Mouse (Mus musculus): Measurements from ENCODE around the gene Mroh8. TPM values are rescaled to one million over a fixed set of nuclear protein-coding genes. Genes with fewer than 3 reads are reported as not detected.

The Mroh8 gene
- polyA plus RNA-seq (2014; fragmentation: Nextera tagmentation; extraction: Ambion mirVana): 0.13 and 0.37 TPM in 2 replicates

DNA sequence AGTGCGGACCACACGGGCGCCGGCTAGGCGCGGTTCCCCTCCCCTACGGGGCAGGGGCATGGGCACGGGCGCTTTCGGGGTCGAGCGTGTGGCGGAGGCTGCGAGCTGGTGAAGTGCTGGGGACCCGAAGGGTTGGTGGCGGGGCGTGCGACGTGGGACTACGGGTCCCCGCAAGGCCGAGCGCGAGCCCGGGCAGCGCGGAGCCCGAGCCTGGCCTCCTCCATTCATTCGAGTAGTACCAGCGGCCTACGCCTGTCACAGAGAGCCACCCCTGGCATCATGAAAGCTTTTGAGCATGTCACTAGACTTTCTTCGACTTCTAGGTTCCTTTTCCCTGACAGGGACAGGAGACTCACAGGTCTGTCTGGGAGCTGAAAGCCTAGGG lies at the start of gene Mroh8:
TSS of gene Mroh8 (minus strand) at position 134 of the 385 bp plus-strand sequence.
- Histone ChIP-seq H3K27ac (ENCODE audit: low read depth, low read length) (peak within 1 kb of the TSS; percentile 91), H3K36me3 (ENCODE audit: control insufficient read depth, insufficient read depth, low read length) (peaks cover 17% of the 10 kb centered on the region), H3K4me2 (ENCODE audit: low read length) (peak within 1 kb of the TSS; percentile 84), H3K4me1 (ENCODE audit: control insufficient read depth, insufficient read depth, low read length) (peaks cover 16% of the 10 kb centered on the region), H3K27me3 (replicated peaks; ENCODE audit: control insufficient read depth, insufficient read depth, low read length) (no peaks in the 10 kb centered on the region), H3K4me3 (ENCODE audit: low read depth, low read length) (peak within 1 kb of the TSS; percentile 98), H3K9ac (ENCODE audit: low read length) (peak within 1 kb of the TSS; percentile 93), H3K9me3 (replicated peaks; ENCODE audit: control insufficient read depth, low read length) (no peaks in the 10 kb centered on the region)
- WGBS: under 1% methylated on average over 23 of the region's 32 CpGs
- ATAC-seq: peak; percentile 59
- DNase-seq (ENCODE audit: low spot score): no peak

- Histone ChIP-seq H3K27me3 (replicated peaks; ENCODE audit: control insufficient read depth, insufficient read depth, low read length) (no peaks in the 10 kb centered on the region), H3K4me3 (ENCODE audit: low read depth, low read length) (no peak overlapping the region), H3K4me1 (ENCODE audit: control insufficient read depth, insufficient read depth, low read length) (peaks cover 18% of the 10 kb centered on the region), H3K4me2 (ENCODE audit: low read length) (no peak overlapping the region), H3K9me3 (replicated peaks; ENCODE audit: control insufficient read depth, low read length) (no peaks in the 10 kb centered on the region), H3K9ac (ENCODE audit: low read length) (no peak overlapping the region; the same call in 1 of the 2 replicates), H3K27ac (ENCODE audit: low read depth, low read length) (peak overlapping the region; percentile 82), H3K36me3 (ENCODE audit: control insufficient read depth, insufficient read depth, low read length) (peaks cover 41% of the 10 kb centered on the region)
- DNase-seq (ENCODE audit: low spot score) (peak; percentile 81), ATAC-seq (peak; percentile 79)
- WGBS: 3% methylated on average over 11 of the region's 11 CpGs
These were observed 49.2 kb upstream of the Mroh8 start for GRCm38 (mm10) chr2:157328570-157328969.

GRCm38 (mm10) chr2:157328106-157328505 lies 48.8 kb upstream of the Mroh8 start:
- Histone ChIP-seq H3K9ac (ENCODE audit: low read length) (no peak overlapping the region), H3K27ac (ENCODE audit: low read depth, low read length) (peak overlapping the region; percentile 82), H3K27me3 (replicated peaks; ENCODE audit: control insufficient read depth, insufficient read depth, low read length) (no peaks in the 10 kb centered on the region), H3K9me3 (replicated peaks; ENCODE audit: control insufficient read depth, low read length) (no peaks in the 10 kb centered on the region), H3K4me3 (ENCODE audit: low read depth, low read length) (no peak overlapping the region), H3K4me1 (ENCODE audit: control insufficient read depth, insufficient read depth, low read length) (peaks cover 18% of the 10 kb centered on the region), H3K36me3 (ENCODE audit: control insufficient read depth, insufficient read depth, low read length) (peaks cover 46% of the 10 kb centered on the region), H3K4me2 (ENCODE audit: low read length) (no peak overlapping the region)
- WGBS: 10% methylated on average over 5 of the region's 5 CpGs
- no peak for DNase-seq (ENCODE audit: low spot score)
- ATAC-seq: peak; percentile 58

DNA sequence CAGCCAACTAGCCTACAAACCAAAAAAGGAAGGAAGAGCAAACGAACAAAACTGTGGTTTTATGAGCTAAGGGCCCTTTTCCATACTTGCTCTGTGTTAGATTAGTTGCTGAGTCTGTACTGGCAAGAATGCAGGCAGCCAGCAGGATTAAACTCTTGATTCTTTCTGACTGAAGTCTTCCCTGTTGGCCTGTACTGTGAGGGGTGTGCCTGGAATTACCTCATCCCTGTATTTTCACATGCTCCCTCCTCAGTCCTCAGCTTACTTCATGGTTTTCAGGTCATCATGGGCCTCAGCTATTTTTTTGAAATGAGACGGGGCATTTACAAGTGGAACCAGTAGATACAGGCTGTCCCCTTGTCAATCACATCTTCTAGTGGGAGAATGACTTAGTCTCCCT lies 45.9 kb upstream of the Mroh8 start:
- H3K36me3 ChIP-seq (ENCODE audit: control insufficient read depth, insufficient read depth, low read length): peaks cover 71% of the 10 kb centered on the region
- no peak overlapping the region for H3K4me2 ChIP-seq (ENCODE audit: low read length)
- ATAC-seq (no peak), DNase-seq (ENCODE audit: low spot score) (no peak)
- H3K4me1 ChIP-seq (ENCODE audit: control insufficient read depth, insufficient read depth, low read length): peaks cover 24% of the 10 kb centered on the region
- no peak overlapping the region for H3K4me3 ChIP-seq (ENCODE audit: low read depth, low read length)
- no peak overlapping the region for H3K9ac ChIP-seq (ENCODE audit: low read length)
- H3K27ac ChIP-seq (ENCODE audit: low read depth, low read length): no peak overlapping the region
- no peaks in the 10 kb centered on the region for H3K9me3 ChIP-seq (replicated peaks; ENCODE audit: control insufficient read depth, low read length)
- no peaks in the 10 kb centered on the region for H3K27me3 ChIP-seq (replicated peaks; ENCODE audit: control insufficient read depth, insufficient read depth, low read length)
- 59% methylated on average over 2 of the region's 2 CpGs for WGBS

- DNase-seq (ENCODE audit: low spot score): peak; percentile 47
- no peak overlapping the region for H3K4me3 ChIP-seq (ENCODE audit: low read depth, low read length)
- 53% methylated on average over 5 of the region's 5 CpGs for WGBS
These were observed 42.8 kb upstream of the Mroh8 start for GRCm38 (mm10) chr2:157322029-157322766.

DNA sequence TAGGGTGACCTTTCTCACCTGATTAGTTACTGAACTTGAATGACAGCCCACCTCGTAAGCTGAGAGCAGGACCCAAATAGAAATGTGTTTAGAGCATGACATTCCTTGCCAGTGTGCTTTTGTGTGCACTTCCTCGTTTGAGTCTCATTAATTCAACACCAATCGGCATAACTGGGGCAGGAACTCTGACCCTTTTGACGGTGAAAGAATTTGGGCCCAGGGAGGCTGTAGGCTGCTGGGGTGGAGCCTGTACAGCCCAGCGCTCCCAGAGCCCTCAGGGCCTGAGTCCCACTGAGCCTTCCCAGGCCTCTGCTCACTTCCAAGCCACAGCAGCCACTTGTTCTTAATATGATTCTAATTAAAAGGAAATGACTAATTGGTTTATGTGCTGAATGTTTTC lies 41.5 kb upstream of the Mroh8 start:
- Histone ChIP-seq H3K9ac (ENCODE audit: low read length) (no peak overlapping the region), H3K36me3 (ENCODE audit: control insufficient read depth, insufficient read depth, low read length) (peaks cover 89% of the 10 kb centered on the region), H3K27ac (ENCODE audit: low read depth, low read length) (peak overlapping the region; percentile 22; the same call in 1 of the 2 replicates), H3K4me1 (ENCODE audit: control insufficient read depth, insufficient read depth, low read length) (peaks cover 12% of the 10 kb centered on the region), H3K27me3 (replicated peaks; ENCODE audit: control insufficient read depth, insufficient read depth, low read length) (no peaks in the 10 kb centered on the region), H3K9me3 (replicated peaks; ENCODE audit: control insufficient read depth, low read length) (no peaks in the 10 kb centered on the region), H3K4me3 (ENCODE audit: low read depth, low read length) (no peak overlapping the region), H3K4me2 (ENCODE audit: low read length) (no peak overlapping the region)
- DNase-seq (ENCODE audit: low spot score) (no peak), ATAC-seq (no peak)
- WGBS: 11% methylated on average over 5 of the region's 5 CpGs

More at GRCm38 (mm10) chr2:157322029-157322766, 42.8 kb upstream of the Mroh8 start:
- no peak overlapping the region for H3K9ac ChIP-seq (ENCODE audit: low read length)
- H3K9me3 ChIP-seq (replicated peaks; ENCODE audit: control insufficient read depth, low read length): no peaks in the 10 kb centered on the region
- H3K36me3 ChIP-seq (ENCODE audit: control insufficient read depth, insufficient read depth, low read length): peaks cover 90% of the 10 kb centered on the region
- H3K4me2 ChIP-seq (ENCODE audit: low read length): no peak overlapping the region
- peak; percentile 56 for ATAC-seq
- H3K27me3 ChIP-seq (replicated peaks; ENCODE audit: control insufficient read depth, insufficient read depth, low read length): no peaks in the 10 kb centered on the region
- H3K27ac ChIP-seq (ENCODE audit: low read depth, low read length): peak overlapping the region; percentile 59
- peaks cover 8% of the 10 kb centered on the region for H3K4me1 ChIP-seq (ENCODE audit: control insufficient read depth, insufficient read depth, low read length)

DNA sequence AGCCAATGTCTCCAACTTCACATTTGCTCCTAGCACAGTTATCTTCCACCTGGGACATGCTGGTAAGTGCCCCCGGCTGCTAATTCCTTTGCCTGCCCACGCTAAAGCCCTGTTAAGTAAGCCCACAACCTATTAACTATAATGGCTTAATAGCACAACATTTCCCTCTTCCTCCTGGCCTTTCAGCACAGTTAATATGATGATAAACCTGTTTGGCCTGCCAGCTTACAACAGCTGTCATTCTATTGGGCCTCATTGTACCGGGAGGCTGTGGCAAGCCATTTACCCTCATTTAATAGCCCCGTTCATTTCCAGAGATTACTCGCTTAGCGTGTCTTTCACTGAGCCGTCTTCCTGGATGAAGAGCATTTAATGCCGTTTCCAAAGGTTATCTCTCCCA lies 40.8 kb upstream of the Mroh8 start:
- H3K4me3 ChIP-seq (ENCODE audit: low read depth, low read length): no peak overlapping the region
- peaks cover 13% of the 10 kb centered on the region for H3K4me1 ChIP-seq (ENCODE audit: control insufficient read depth, insufficient read depth, low read length)
- H3K9me3 ChIP-seq (replicated peaks; ENCODE audit: control insufficient read depth, low read length): no peaks in the 10 kb centered on the region
- 40% methylated on average over 8 of the region's 8 CpGs for WGBS
- H3K27ac ChIP-seq (ENCODE audit: low read depth, low read length): no peak overlapping the region
- no peak overlapping the region for H3K4me2 ChIP-seq (ENCODE audit: low read length)
- no peak for DNase-seq (ENCODE audit: low spot score)
- H3K9ac ChIP-seq (ENCODE audit: low read length): no peak overlapping the region
- no peak for ATAC-seq
- H3K27me3 ChIP-seq (replicated peaks; ENCODE audit: control insufficient read depth, insufficient read depth, low read length): no peaks in the 10 kb centered on the region
- H3K36me3 ChIP-seq (ENCODE audit: control insufficient read depth, insufficient read depth, low read length): peaks cover 88% of the 10 kb centered on the region

GRCm38 (mm10) chr2:157317220-157317619 lies 37.9 kb upstream of the Mroh8 start:
- H3K27ac ChIP-seq (ENCODE audit: low read depth, low read length): no peak overlapping the region; the same call in 1 of the 2 replicates
- H3K4me1 ChIP-seq (ENCODE audit: control insufficient read depth, insufficient read depth, low read length): peaks cover 12% of the 10 kb centered on the region
- no peaks in the 10 kb centered on the region for H3K9me3 ChIP-seq (replicated peaks; ENCODE audit: control insufficient read depth, low read length)
- DNase-seq (ENCODE audit: low spot score) (no peak), ATAC-seq (no peak)
- WGBS: 86% methylated on average over 6 of the region's 6 CpGs
- peaks cover 88% of the 10 kb centered on the region for H3K36me3 ChIP-seq (ENCODE audit: control insufficient read depth, insufficient read depth, low read length)
- H3K4me3 ChIP-seq (ENCODE audit: low read depth, low read length): no peak overlapping the region
- no peaks in the 10 kb centered on the region for H3K27me3 ChIP-seq (replicated peaks; ENCODE audit: control insufficient read depth, insufficient read depth, low read length)
- no peak overlapping the region for H3K9ac ChIP-seq (ENCODE audit: low read length)
- no peak overlapping the region for H3K4me2 ChIP-seq (ENCODE audit: low read length)

- DNase-seq (ENCODE audit: low spot score) (no peak), ATAC-seq (no peak)
- peaks cover 9% of the 10 kb centered on the region for H3K4me1 ChIP-seq (ENCODE audit: control insufficient read depth, insufficient read depth, low read length)
- no peaks in the 10 kb centered on the region for H3K9me3 ChIP-seq (replicated peaks; ENCODE audit: control insufficient read depth, low read length)
- no peak overlapping the region for H3K4me3 ChIP-seq (ENCODE audit: low read depth, low read length)
- WGBS: 86% methylated on average over 14 of the region's 14 CpGs
- no peaks in the 10 kb centered on the region for H3K27me3 ChIP-seq (replicated peaks; ENCODE audit: control insufficient read depth, insufficient read depth, low read length)
- H3K27ac ChIP-seq (ENCODE audit: low read depth, low read length): 0 out of 2 replicates have a peak overlapping the region, but pooled peaks have one; percentile 48
- H3K4me2 ChIP-seq (ENCODE audit: low read length): no peak overlapping the region
- peaks cover 87% of the 10 kb centered on the region for H3K36me3 ChIP-seq (ENCODE audit: control insufficient read depth, insufficient read depth, low read length)
- no peak overlapping the region for H3K9ac ChIP-seq (ENCODE audit: low read length)
These were observed 37.1 kb upstream of the Mroh8 start for GRCm38 (mm10) chr2:157316358-157316933.
